Mouse (Mus musculus) stomach, postnatal 0 days (tissue): ENCODE measurements around the gene Nell2.
A peak's percentile ranks its signal among the peaks of the same experiment; 100 is the strongest.

Experiments used
- CTCF ChIP-seq: IDR thresholded peaks from 2 replicates; pipeline ENCODE4 v1.5.1; 2016; ENCODE audit warnings: antibody characterized with exemption, low read depth, mild to moderate bottlenecking, moderate library complexity
- EP300 ChIP-seq: optimal IDR thresholded peaks from 2 replicates; pipeline ENCODE3; 2016; ENCODE audit warnings: antibody characterized with exemption

DNA sequence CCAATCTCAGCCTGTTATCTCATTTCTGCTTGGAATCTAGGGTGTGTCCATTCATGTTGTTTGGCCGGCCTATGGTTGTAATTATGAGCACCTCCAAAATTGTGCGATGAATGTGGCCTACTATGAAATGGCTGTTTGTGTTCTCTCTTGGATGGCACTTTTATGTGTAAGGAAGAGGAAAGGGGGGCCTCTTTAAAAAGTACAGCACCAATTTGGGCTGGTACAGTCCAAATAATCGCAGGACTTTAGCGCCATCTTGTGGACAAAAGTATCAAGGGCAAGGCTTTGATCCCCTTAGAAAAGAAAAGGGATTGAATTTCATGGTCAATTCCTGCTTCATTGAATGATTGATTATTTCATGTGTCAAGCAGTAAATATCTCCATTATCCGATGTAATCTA is 46.3 kb upstream of the Nell2 start:
- TF ChIP-seq EP300 (no peak), CTCF (peak; percentile 87)
